Mouse (Mus musculus): ENCODE measurements around the gene Acbd3. TPM values are rescaled to one million over a fixed set of nuclear protein-coding genes. Genes with fewer than 3 reads are reported as not detected.

The Acbd3 gene
- polyA plus RNA-seq, 1 experiment = 28.1 TPM

DNA sequence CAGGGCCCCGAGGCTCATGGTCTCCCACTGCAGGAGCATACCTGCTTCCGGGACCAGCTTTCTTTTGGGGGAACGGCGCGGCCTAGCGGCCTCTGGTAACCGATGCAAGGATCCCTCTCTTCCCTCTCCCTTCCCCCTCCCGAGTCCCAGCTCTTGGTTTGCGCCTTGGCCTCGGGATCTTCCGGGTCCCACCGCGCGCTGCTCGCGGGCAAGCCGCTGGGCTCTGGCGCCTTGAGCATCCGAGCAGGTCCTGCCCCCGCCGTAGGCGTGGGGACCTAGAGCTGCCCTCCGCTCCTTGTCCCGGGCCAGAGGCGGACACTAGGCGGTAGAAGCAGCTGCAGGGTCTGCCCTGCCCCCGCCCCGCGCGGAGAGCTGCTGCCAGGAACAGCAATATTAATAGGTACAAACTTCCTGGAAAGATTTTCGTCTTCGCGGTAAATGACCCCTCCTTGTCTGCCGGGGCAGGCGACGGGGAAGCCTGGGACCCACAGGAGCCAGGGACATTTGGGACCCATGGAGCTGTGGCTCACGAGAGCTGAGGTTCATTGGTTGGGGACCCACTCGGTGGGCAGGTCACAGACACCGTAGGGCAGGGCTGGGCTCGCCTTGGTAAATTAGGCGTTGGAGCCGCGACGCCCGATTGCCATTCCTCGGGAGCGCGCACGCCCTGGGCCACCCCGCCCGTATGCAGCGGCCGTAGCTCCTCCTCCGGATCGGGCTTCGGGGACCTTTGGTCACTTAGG, 52.0 kb downstream of the Acbd3 start:
- TF ChIP-seq CTCF (IDR thresholded peaks at IDR 0.05; ENCODE audit: borderline replicate concordance, insufficient read depth, low read depth, low read length) (peak; percentile 65), POLR2A (IDR thresholded peaks at IDR 0.05; ENCODE audit: borderline replicate concordance, insufficient read depth, low read length) (peak; percentile 88)
- under 1% methylated on average over 56 of the region's 56 CpGs for WGBS
- Histone ChIP-seq H3K4me3 (replicated peaks; ENCODE audit: insufficient read depth, low read depth, low read length) (peak overlapping the region; percentile 76), H3K27me3 (ENCODE audit: control insufficient read depth, insufficient read depth, low read length) (no peaks in the 10 kb centered on the region), H3K4me1 (ENCODE audit: control insufficient read depth, insufficient read depth, low read length) (peaks cover 19% of the 10 kb centered on the region), H3K27ac (ENCODE audit: insufficient read depth, low read length) (peak overlapping the region; percentile 92)
- DNase-seq = peak; percentile 91 to 92

DNA sequence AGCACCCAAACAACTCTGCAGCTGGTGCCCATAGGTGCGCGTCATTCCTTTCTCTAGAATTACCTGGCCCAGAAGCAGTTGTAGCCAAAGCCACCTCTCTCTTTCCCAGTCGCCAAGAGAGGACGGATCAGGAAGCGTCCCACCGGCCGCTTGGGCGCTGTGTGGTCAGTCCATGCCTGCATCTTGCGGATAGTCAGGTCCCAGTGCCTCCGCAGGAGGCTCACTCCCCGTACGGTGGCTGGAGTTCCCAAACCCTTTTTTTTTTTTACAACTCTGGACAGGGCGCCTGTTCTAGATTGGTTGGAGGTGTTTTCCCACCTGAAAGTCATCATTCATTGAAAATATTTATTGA, 52.5 kb downstream of the Acbd3 start:
- Histone ChIP-seq H3K4me1 (ENCODE audit: control insufficient read depth, insufficient read depth, low read length) (peaks cover 19% of the 10 kb centered on the region), H3K27me3 (ENCODE audit: control insufficient read depth, insufficient read depth, low read length) (no peaks in the 10 kb centered on the region), H3K27ac (ENCODE audit: insufficient read depth, low read length) (peak overlapping the region; percentile 92), H3K4me3 (replicated peaks; ENCODE audit: insufficient read depth, low read depth, low read length) (peak overlapping the region; percentile 76)
- no peak for DNase-seq
- under 1% methylated on average over 13 of the region's 13 CpGs for WGBS
- TF ChIP-seq POLR2A (IDR thresholded peaks at IDR 0.05; ENCODE audit: borderline replicate concordance, insufficient read depth, low read length) = no peak; the same call in 1 of the 2 replicates
- no peak for TF ChIP-seq CTCF (IDR thresholded peaks at IDR 0.05; ENCODE audit: borderline replicate concordance, insufficient read depth, low read depth, low read length)

DNA sequence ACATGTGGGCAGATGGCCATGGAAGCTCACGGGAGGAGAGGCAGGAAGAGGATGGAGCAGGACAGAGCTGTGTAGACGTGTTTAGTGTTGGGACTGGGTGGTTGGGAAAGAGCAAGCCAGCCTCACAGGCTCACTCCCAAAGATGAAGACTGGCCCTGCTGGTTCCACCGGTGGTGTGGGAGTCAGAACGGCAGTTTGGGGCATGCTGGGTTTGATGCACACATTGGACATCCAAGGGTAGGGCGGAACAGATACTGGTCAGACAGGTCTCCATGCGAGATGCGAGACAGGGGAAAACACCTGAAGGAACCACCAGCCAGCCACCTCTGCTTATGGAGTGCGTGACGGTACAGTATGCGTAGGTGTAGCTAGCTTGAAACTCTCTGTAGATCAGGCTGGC, 53.1 kb downstream of the Acbd3 start:
- Histone ChIP-seq H3K27ac (ENCODE audit: insufficient read depth, low read length) (no peak overlapping the region), H3K27me3 (ENCODE audit: control insufficient read depth, insufficient read depth, low read length) (no peaks in the 10 kb centered on the region), H3K4me1 (ENCODE audit: control insufficient read depth, insufficient read depth, low read length) (peaks cover 19% of the 10 kb centered on the region), H3K4me3 (replicated peaks; ENCODE audit: insufficient read depth, low read depth, low read length) (peak overlapping the region; percentile 2)
- DNase-seq = no peak
- WGBS = 64% methylated on average over 10 of the region's 10 CpGs
- TF ChIP-seq CTCF (IDR thresholded peaks at IDR 0.05; ENCODE audit: borderline replicate concordance, insufficient read depth, low read depth, low read length) (no peak), POLR2A (IDR thresholded peaks at IDR 0.05; ENCODE audit: borderline replicate concordance, insufficient read depth, low read length) (no peak)

DNA sequence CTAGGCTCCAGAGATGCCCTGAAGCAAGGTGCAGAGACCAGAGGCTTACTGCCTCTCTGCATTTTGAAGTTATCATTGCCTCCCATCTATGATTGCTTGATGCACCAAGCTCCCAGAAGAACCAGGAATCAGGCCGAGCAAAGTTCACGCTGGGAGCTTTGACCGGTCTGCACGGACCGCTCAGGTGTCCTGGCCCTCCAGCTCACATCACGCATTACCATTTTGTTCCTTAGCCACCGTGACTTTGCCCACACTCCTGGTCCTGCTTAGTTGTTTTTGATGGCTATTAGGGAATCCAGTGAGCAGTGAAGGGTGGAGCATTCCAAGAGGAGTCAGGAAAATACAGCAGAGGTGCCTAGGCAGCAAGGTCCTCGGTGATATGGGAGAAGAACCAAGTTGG, 54.4 kb downstream of the Acbd3 start:
- H3K4me1 ChIP-seq (ENCODE audit: control insufficient read depth, insufficient read depth, low read length) = peaks cover 19% of the 10 kb centered on the region
- H3K4me3 ChIP-seq (replicated peaks; ENCODE audit: insufficient read depth, low read depth, low read length) = no peak overlapping the region
- TF ChIP-seq POLR2A (IDR thresholded peaks at IDR 0.05; ENCODE audit: borderline replicate concordance, insufficient read depth, low read length) (no peak), CTCF (IDR thresholded peaks at IDR 0.05; ENCODE audit: borderline replicate concordance, insufficient read depth, low read depth, low read length) (no peak)
- DNase-seq = no peak
- H3K27ac ChIP-seq (ENCODE audit: insufficient read depth, low read length) = no peak overlapping the region
- WGBS = 93% methylated on average over 8 of the region's 8 CpGs
- H3K27me3 ChIP-seq (ENCODE audit: control insufficient read depth, insufficient read depth, low read length) = no peaks in the 10 kb centered on the region

DNA sequence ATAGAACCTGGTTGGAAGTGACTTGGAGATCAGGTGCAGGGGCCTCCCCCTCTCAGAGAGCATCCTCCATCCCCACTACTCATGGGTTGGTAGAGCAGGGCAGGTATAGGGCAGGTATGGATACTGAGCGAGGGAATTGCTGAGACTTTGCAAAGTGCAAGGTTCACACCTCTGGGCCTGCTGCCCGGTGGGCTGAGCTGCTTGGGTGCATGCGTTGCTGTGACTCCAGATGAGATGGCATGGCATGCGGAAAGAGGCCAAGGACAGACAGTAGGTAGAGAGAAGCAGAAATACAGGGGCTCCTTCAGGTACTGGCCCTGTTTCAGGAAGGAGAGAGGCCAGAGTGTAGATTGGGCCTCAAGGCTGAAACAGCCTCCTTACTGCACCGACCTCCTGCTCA, 55.4 kb downstream of the Acbd3 start:
- Histone ChIP-seq H3K4me1 (ENCODE audit: control insufficient read depth, insufficient read depth, low read length) (peaks cover 13% of the 10 kb centered on the region), H3K27ac (ENCODE audit: insufficient read depth, low read length) (no peak overlapping the region), H3K27me3 (ENCODE audit: control insufficient read depth, insufficient read depth, low read length) (no peaks in the 10 kb centered on the region), H3K4me3 (replicated peaks; ENCODE audit: insufficient read depth, low read depth, low read length) (no peak overlapping the region)
- DNase-seq = no peak
- WGBS = 90% methylated on average over 5 of the region's 5 CpGs
- no peak for TF ChIP-seq CTCF (IDR thresholded peaks at IDR 0.05; ENCODE audit: borderline replicate concordance, insufficient read depth, low read depth, low read length)
- no peak for TF ChIP-seq POLR2A (IDR thresholded peaks at IDR 0.05; ENCODE audit: borderline replicate concordance, insufficient read depth, low read length)

DNA sequence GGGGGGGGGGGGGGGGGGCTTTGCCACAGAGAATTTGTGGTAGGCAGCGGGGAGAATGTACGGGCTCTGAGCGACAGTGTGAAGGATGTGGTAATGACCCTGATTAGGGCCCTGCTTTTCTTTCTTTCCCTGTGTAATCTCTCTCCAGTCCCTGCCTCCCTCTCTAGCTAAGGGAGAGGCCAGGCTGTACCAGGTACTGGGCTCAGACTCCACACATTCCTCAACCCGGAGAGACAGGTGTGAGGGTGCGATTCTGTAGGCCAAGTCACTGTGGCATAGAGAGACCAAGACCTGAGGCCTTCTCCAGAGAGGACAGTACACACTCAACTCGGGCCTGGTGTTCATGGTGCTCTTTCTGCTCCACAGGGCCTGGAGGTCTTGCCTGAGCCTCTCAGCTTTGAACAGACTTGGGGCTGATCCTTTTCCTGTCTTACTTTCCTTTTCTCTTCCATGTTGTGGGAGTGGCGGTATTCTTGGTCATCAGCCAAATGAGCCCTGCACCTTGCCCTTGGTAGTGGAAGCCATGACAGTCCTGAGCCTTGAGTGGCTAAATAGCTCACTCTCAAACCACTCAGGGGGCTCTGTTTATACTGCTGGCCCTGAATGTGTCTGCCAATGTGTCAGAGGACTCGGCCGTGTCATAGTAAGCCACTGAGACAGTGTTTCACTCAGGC, 57.2 kb downstream of the Acbd3 start:
- no peak for DNase-seq
- no peak overlapping the region for H3K27ac ChIP-seq (ENCODE audit: insufficient read depth, low read length)
- H3K4me1 ChIP-seq (ENCODE audit: control insufficient read depth, insufficient read depth, low read length) = peaks cover 4% of the 10 kb centered on the region
- TF ChIP-seq POLR2A (IDR thresholded peaks at IDR 0.05; ENCODE audit: borderline replicate concordance, insufficient read depth, low read length) (no peak), CTCF (IDR thresholded peaks at IDR 0.05; ENCODE audit: borderline replicate concordance, insufficient read depth, low read depth, low read length) (no peak)
- no peaks in the 10 kb centered on the region for H3K27me3 ChIP-seq (ENCODE audit: control insufficient read depth, insufficient read depth, low read length)
- no peak overlapping the region for H3K4me3 ChIP-seq (replicated peaks; ENCODE audit: insufficient read depth, low read depth, low read length)
- 64% methylated on average over 9 of the region's 9 CpGs for WGBS

DNA sequence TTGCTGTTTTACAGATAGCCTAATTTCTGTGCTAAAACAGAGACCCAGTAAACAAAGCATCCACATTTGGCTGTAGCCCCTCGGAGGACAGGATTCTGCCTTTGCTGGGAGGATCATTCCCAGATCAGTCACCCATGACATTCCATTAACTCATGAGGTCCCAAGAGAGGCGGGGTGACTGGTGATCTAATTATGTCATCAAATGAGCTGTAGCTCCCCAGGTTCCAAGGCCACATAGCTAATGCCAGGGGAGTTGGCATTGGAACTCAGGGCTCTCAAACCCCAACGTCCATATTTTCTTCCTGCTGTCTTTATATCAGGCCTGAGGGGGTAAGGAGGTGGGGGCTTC, 57.7 kb downstream of the Acbd3 start:
- no peak overlapping the region for H3K27ac ChIP-seq (ENCODE audit: insufficient read depth, low read length)
- TF ChIP-seq POLR2A (IDR thresholded peaks at IDR 0.05; ENCODE audit: borderline replicate concordance, insufficient read depth, low read length) (no peak), CTCF (IDR thresholded peaks at IDR 0.05; ENCODE audit: borderline replicate concordance, insufficient read depth, low read depth, low read length) (no peak)
- H3K4me3 ChIP-seq (replicated peaks; ENCODE audit: insufficient read depth, low read depth, low read length) = no peak overlapping the region
- DNase-seq = no peak
- WGBS = 35% methylated on average over 3 of the region's 3 CpGs
- H3K27me3 ChIP-seq (ENCODE audit: control insufficient read depth, insufficient read depth, low read length) = no peaks in the 10 kb centered on the region
- H3K4me1 ChIP-seq (ENCODE audit: control insufficient read depth, insufficient read depth, low read length) = peaks cover 4% of the 10 kb centered on the region
